Mouse (Mus musculus) embryonic facial prominence, embryonic 12.5 days (tissue): ENCODE results near the gene Cdkn2d. TPM values are rescaled to one million over a fixed set of nuclear protein-coding genes. Genes with fewer than 3 reads are reported as not detected.
"Not testable (repeated sequence)": the region's sequence is repeated elsewhere in the genome, so short reads cannot be mapped to it uniquely, and the experiment has no call there.

Experiments used
- ATAC-seq: fragments of 200-750 bp; cut with Nextera tagmentation; 2 replicates; pipeline ENCODE4 v1.8.0; 2017; ENCODE audit not compliant: insufficient number of reproducible peaks, insufficient read depth, low FRiP score, low TSS enrichment
- H3K27ac ChIP-seq: fragments of 300-500 bp; sonication (generic); 2 replicates; pipeline ENCODE4 v1.5.1; 2016; ENCODE audit warnings: mild to moderate bottlenecking
- H3K27me3 ChIP-seq: fragments of 300-500 bp; sonication (generic); 2 replicates; pipeline ENCODE4 v1.6.1; 2016; ENCODE audit warnings: mild to moderate bottlenecking, moderate library complexity
- H3K36me3 ChIP-seq: fragments of 300-500 bp; sonication (generic); 2 replicates; pipeline ENCODE4 v1.6.1; 2016; ENCODE audit warnings: mild to moderate bottlenecking
- H3K4me1 ChIP-seq: fragments of 300-500 bp; sonication (generic); 2 replicates; pipeline ENCODE4 v1.6.1; 2016
- H3K4me2 ChIP-seq: fragments of 300-500 bp; sonication (generic); replicated peaks from 2 replicates; pipeline ENCODE4 v1.6.1; 2016; ENCODE audit warnings: mild to moderate bottlenecking, moderate library complexity
- H3K4me3 ChIP-seq: fragments of 300-500 bp; sonication (generic); 2 replicates; pipeline ENCODE4 v1.5.1; 2016; ENCODE audit warnings: mild to moderate bottlenecking
- H3K9ac ChIP-seq: fragments of 300-500 bp; sonication (generic); 2 replicates; pipeline ENCODE4 v1.6.1; 2016; ENCODE audit warnings: mild to moderate bottlenecking, moderate library complexity
- H3K9me3 ChIP-seq: fragments of 300-500 bp; sonication (generic); 2 replicates; pipeline ENCODE4 v1.6.1; 2016; ENCODE audit warnings: mild to moderate bottlenecking, moderate library complexity
- WGBS: fragments of 180-500 bp; shearing (Covaris S2); methylation state at CpG from one replicate; pipeline ENCODE4 v1.1.7; 2016; 5-methylcytosine and 5-hydroxymethylcytosine counted together
- polyA plus RNA-seq: library from polyadenylated mRNA; unstranded; fragments of >200 nt; fragmentation: Nextera tagmentation; extraction: Ambion mirVana; gene quantifications from 2 replicates; pipeline ENCODE4 v1.2.1, GENCODE M21; 2016

The Cdkn2d gene
- polyA plus RNA-seq, 1 experiment from 2014 or later: 51.7 TPM

- not testable (repeated sequence) for H3K36me3 ChIP-seq, H3K4me1 ChIP-seq, H3K4me2 ChIP-seq, ATAC-seq, H3K4me3 ChIP-seq, H3K27me3 ChIP-seq, H3K9me3 ChIP-seq, H3K27ac ChIP-seq, H3K9ac ChIP-seq
- 78% methylated on average over 4 of the region's 4 CpGs for WGBS
Observed at GRCm38 (mm10) chr9:21256349-21256748, 34.9 kb downstream of the Cdkn2d start.

- ATAC-seq: no peak
Observed at GRCm38 (mm10) chr9:21254690-21255089, 36.5 kb downstream of the Cdkn2d start.

GRCm38 (mm10) chr9:21251116-21251735 is 40.0 kb downstream of the Cdkn2d start:
- peaks cover 53% of the 10 kb centered on the region for H3K27me3 ChIP-seq
- no peak for ATAC-seq
- H3K27ac ChIP-seq: 0 out of 2 replicates have a peak overlapping the region, but pooled peaks have one; percentile 18
- peaks cover 13% of the 10 kb centered on the region; the same call in 1 of the 2 replicates for H3K4me1 ChIP-seq
- no peaks in the 10 kb centered on the region for H3K36me3 ChIP-seq
- H3K4me3 ChIP-seq: no peak overlapping the region
- H3K9me3 ChIP-seq: no peaks in the 10 kb centered on the region
- no peak overlapping the region for H3K9ac ChIP-seq
- WGBS: 61% methylated on average over 13 of the region's 13 CpGs
- H3K4me2 ChIP-seq: no peak overlapping the region

More at GRCm38 (mm10) chr9:21254690-21255089, 36.5 kb downstream of the Cdkn2d start:
- Histone ChIP-seq H3K4me3 (no peak overlapping the region), H3K9ac (no peak overlapping the region), H3K4me1 (0 out of 2 replicates have a peak, but pooled peaks cover 6% of the 10 kb centered on the region), H3K36me3 (no peaks in the 10 kb centered on the region), H3K4me2 (no peak overlapping the region), H3K27ac (no peak overlapping the region), H3K9me3 (no peaks in the 10 kb centered on the region), H3K27me3 (peaks cover 21% of the 10 kb centered on the region)

- WGBS: 56% methylated on average over 2 of the region's 2 CpGs
- Histone ChIP-seq H3K4me3 (no peak overlapping the region), H3K27me3 (peaks cover 61% of the 10 kb centered on the region), H3K36me3 (no peaks in the 10 kb centered on the region), H3K4me1 (peaks cover 13% of the 10 kb centered on the region; the same call in 1 of the 2 replicates), H3K9ac (no peak overlapping the region), H3K9me3 (no peaks in the 10 kb centered on the region), H3K27ac (no peak overlapping the region), H3K4me2 (no peak overlapping the region)
- ATAC-seq: 0 out of 2 replicates have a peak, but pooled peaks have one; percentile 5
Observed at GRCm38 (mm10) chr9:21250509-21250908, 40.7 kb downstream of the Cdkn2d start.

- peak; percentile 49 for ATAC-seq
- WGBS: 37% methylated on average over 17 of the region's 17 CpGs
- Histone ChIP-seq H3K9ac (no peak overlapping the region), H3K4me2 (no peak overlapping the region), H3K27me3 (peaks cover 67% of the 10 kb centered on the region), H3K4me3 (no peak overlapping the region), H3K27ac (no peak overlapping the region), H3K4me1 (peaks cover 18% of the 10 kb centered on the region), H3K9me3 (no peaks in the 10 kb centered on the region), H3K36me3 (no peaks in the 10 kb centered on the region)
Observed at GRCm38 (mm10) chr9:21249629-21250508, 41.3 kb downstream of the Cdkn2d start.

- Histone ChIP-seq H3K27me3 (peaks cover 82% of the 10 kb centered on the region), H3K4me3 (peak within 1 kb of the TSS; percentile 13), H3K9me3 (no peaks in the 10 kb centered on the region), H3K27ac (no peak within 1 kb of the TSS), H3K4me2 (peak within 1 kb of the TSS; percentile 39), H3K4me1 (peaks cover 29% of the 10 kb centered on the region), H3K9ac (no peak within 1 kb of the TSS), H3K36me3 (no peaks in the 10 kb centered on the region)
- ATAC-seq: no peak
- under 1% methylated on average over 28 of the region's 30 CpGs for WGBS
Observed at GRCm38 (mm10) chr9:21248326-21248725, 42.9 kb downstream of the Cdkn2d start, which contains the start of gene S1pr5. Gene S1pr5 (minus strand): TSS chr9:21248443.

- WGBS: 58% methylated on average over 1 of the region's 1 CpGs
- H3K9me3 ChIP-seq: no peaks in the 10 kb centered on the region
Observed at GRCm38 (mm10) chr9:21246342-21246741, 44.9 kb downstream of the Cdkn2d start.

GRCm38 (mm10) chr9:21245113-21245487 is 46.1 kb downstream of the Cdkn2d start:
- Histone ChIP-seq H3K36me3 (no peaks in the 10 kb centered on the region), H3K9ac (peak overlapping the region; percentile 50), H3K4me3 (peak overlapping the region; percentile 50), H3K9me3 (no peaks in the 10 kb centered on the region), H3K4me2 (peak overlapping the region; percentile 92), H3K27ac (no peak overlapping the region), H3K4me1 (peaks cover 23% of the 10 kb centered on the region), H3K27me3 (peaks cover 82% of the 10 kb centered on the region)
- 1% methylated on average over 16 of the region's 16 CpGs for WGBS
- no peak for ATAC-seq

More at GRCm38 (mm10) chr9:21246342-21246741, 44.9 kb downstream of the Cdkn2d start:
- H3K4me3 ChIP-seq: no peak overlapping the region
- no peaks in the 10 kb centered on the region for H3K36me3 ChIP-seq
- no peak overlapping the region for H3K27ac ChIP-seq
- no peak overlapping the region for H3K4me2 ChIP-seq
- no peak for ATAC-seq
- peaks cover 95% of the 10 kb centered on the region for H3K27me3 ChIP-seq
- no peak overlapping the region for H3K9ac ChIP-seq
- peaks cover 26% of the 10 kb centered on the region for H3K4me1 ChIP-seq

GRCm38 (mm10) chr9:21244428-21245112 is 46.6 kb downstream of the Cdkn2d start:
- Histone ChIP-seq H3K27me3 (peaks cover 77% of the 10 kb centered on the region), H3K36me3 (no peaks in the 10 kb centered on the region), H3K4me1 (peaks cover 23% of the 10 kb centered on the region), H3K9me3 (no peaks in the 10 kb centered on the region), H3K9ac (peak overlapping the region; percentile 50), H3K27ac (no peak overlapping the region), H3K4me3 (peak overlapping the region; percentile 50), H3K4me2 (peak overlapping the region; percentile 92)
- WGBS: under 1% methylated on average over 72 of the region's 72 CpGs
- 0 out of 2 replicates have a peak, but pooled peaks have one; percentile 30 for ATAC-seq

GRCm38 (mm10) chr9:21243826-21244427 is 47.3 kb downstream of the Cdkn2d start:
- Histone ChIP-seq H3K4me2 (peak overlapping the region; percentile 92), H3K4me3 (peak overlapping the region; percentile 50), H3K9ac (peak overlapping the region; percentile 50), H3K27ac (no peak overlapping the region), H3K9me3 (no peaks in the 10 kb centered on the region), H3K27me3 (peaks cover 71% of the 10 kb centered on the region), H3K36me3 (no peaks in the 10 kb centered on the region), H3K4me1 (peaks cover 23% of the 10 kb centered on the region)
- no peak for ATAC-seq
- 4% methylated on average over 42 of the region's 42 CpGs for WGBS

GRCm38 (mm10) chr9:21241343-21241742 is 49.9 kb downstream of the Cdkn2d start:
- Histone ChIP-seq H3K9me3 (no peaks in the 10 kb centered on the region), H3K27ac (no peak overlapping the region), H3K27me3 (peaks cover 47% of the 10 kb centered on the region), H3K4me3 (no peak overlapping the region), H3K36me3 (no peaks in the 10 kb centered on the region), H3K4me1 (peaks cover 28% of the 10 kb centered on the region), H3K9ac (no peak overlapping the region), H3K4me2 (no peak overlapping the region)
- 4% methylated on average over 11 of the region's 11 CpGs for WGBS
- ATAC-seq: no peak
